Mouse (Mus musculus): ENCODE measurements around the gene C6. TPM values are rescaled to one million over a fixed set of nuclear protein-coding genes. Genes with fewer than 3 reads are reported as not detected.

C6 gene
- polyA plus RNA-seq (2012) = not detected in 2 replicates

DNA sequence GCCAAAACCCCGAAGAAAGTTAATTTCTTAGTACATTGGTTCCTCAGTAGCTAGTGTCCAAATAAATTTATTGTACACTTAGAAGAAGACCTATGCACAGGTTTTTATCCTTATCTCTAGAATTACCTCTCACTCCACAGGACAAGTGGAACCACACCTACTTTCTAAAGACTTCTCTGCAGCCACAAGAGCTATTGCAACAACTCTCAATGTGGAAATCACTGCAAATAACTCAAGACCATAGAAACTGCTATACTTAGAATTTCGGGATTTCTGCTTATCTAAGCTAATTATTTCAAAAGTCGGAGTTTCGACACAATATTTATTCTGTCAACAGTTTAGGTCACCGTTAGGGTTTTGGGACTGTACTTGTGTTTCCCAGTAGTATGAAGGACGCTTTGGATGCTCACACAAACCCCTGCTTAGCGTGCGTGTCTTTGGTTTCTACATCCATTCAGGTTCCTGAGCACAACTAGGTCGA is at the start of gene C6:
C6 (plus strand) TSS at position 346 of the 481 bp plus-strand sequence.
- Histone ChIP-seq H3K4me3 (replicated peaks) (no peak within 1 kb of the TSS), H3K9me3 (ENCODE audit: control insufficient read depth, low read length) (no peaks in the 10 kb centered on the region), H3K4me1 (ENCODE audit: control insufficient read depth) (no peaks in the 10 kb centered on the region), H3K36me3 (ENCODE audit: control insufficient read depth) (no peaks in the 10 kb centered on the region), H3K27me3 (ENCODE audit: control insufficient read depth) (no peaks in the 10 kb centered on the region)
- TF ChIP-seq GATA1 (IDR thresholded peaks at IDR 0.05; ENCODE audit: low read length) (no peak), TAL1 (IDR thresholded peaks at IDR 0.05; ENCODE audit: low read length) (no peak)

DNA sequence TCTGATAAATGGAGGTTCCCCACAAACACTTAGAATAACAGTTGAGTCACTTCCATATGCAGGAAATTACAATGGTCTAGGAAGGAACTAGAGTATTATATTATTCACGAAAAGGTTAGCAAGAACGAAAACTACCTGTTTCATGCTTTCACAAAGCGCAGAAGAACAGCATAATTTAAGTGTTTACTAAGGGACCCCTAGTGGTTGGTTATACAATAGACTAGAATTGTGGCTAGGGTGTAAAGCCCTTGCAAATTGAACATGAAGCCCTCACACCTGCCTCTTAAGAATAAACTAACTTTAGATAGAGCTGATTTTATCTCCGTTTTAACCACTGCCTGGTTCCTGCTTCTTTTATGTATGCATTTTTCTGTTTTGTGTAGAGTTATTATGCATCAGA is 29.4 kb upstream of the C6 start:
- H3K27me3 ChIP-seq (ENCODE audit: control insufficient read depth) = no peaks in the 10 kb centered on the region
- TF ChIP-seq GATA1 (IDR thresholded peaks at IDR 0.05; ENCODE audit: low read length) = no peak
- no peak for TF ChIP-seq TAL1 (IDR thresholded peaks at IDR 0.05; ENCODE audit: low read length)
- H3K36me3 ChIP-seq (ENCODE audit: control insufficient read depth) = no peaks in the 10 kb centered on the region
- H3K4me1 ChIP-seq (ENCODE audit: control insufficient read depth) = no peaks in the 10 kb centered on the region
- H3K9me3 ChIP-seq (ENCODE audit: control insufficient read depth, low read length) = peaks cover 14% of the 10 kb centered on the region
- no peak overlapping the region for H3K4me3 ChIP-seq (replicated peaks)

DNA sequence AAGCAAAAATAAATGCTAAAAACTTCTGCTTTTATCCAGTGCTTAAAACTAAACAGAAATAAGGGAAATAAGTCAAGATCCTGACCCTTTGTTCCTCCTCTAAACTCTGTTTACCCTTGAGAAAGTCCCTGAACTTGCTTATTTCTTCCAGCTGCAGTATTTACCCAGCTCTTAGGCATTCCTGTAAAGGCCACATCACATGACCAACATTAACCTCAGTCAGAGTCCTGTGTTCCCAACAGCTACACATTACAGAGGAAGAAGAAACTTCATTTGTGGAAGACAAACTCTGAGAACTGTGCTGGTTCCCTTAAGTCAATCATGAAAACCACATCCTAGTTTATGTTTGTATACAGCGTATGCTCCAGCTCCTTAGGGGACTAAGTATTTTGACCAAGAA is 7.2 kb downstream of the C6 start:
- Histone ChIP-seq H3K4me3 (replicated peaks) (no peak overlapping the region), H3K4me1 (ENCODE audit: control insufficient read depth) (no peaks in the 10 kb centered on the region), H3K36me3 (ENCODE audit: control insufficient read depth) (no peaks in the 10 kb centered on the region), H3K9me3 (ENCODE audit: control insufficient read depth, low read length) (no peaks in the 10 kb centered on the region), H3K27me3 (ENCODE audit: control insufficient read depth) (no peaks in the 10 kb centered on the region)
- TF ChIP-seq TAL1 (IDR thresholded peaks at IDR 0.05; ENCODE audit: low read length) = no peak
- TF ChIP-seq GATA1 (IDR thresholded peaks at IDR 0.05; ENCODE audit: low read length) = no peak

- Histone ChIP-seq H3K4me1 (ENCODE audit: control insufficient read depth) (no peaks in the 10 kb centered on the region), H3K4me3 (replicated peaks) (no peak overlapping the region), H3K36me3 (ENCODE audit: control insufficient read depth) (no peaks in the 10 kb centered on the region), H3K9me3 (ENCODE audit: control insufficient read depth, low read length) (no peaks in the 10 kb centered on the region), H3K27me3 (ENCODE audit: control insufficient read depth) (no peaks in the 10 kb centered on the region)
- no peak for TF ChIP-seq TAL1 (IDR thresholded peaks at IDR 0.05; ENCODE audit: low read length)
- no peak for TF ChIP-seq GATA1 (IDR thresholded peaks at IDR 0.05; ENCODE audit: low read length)
These were observed 8.1 kb downstream of the C6 start for GRCm38 (mm10) chr15:4734996-4735609.

DNA sequence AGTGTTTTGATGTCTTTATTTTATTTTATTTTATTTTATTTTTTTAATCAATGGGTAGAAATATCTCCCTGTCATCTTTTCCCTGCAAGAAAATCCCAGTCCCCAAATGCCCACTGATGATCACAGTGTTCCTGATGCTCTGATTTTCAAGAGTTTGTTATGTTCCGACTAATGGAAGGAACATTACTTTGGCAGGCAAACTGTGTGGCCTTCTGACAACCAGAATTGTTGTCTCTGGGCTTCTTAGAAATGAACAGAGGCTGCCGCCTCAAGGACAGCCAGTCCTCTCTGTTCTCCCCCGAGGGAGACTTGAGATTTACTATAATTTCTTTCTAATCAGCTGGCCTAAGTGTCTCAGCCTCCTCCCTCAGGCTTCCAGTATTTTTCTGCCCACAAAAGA is 20.7 kb downstream of the C6 start:
- no peaks in the 10 kb centered on the region for H3K27me3 ChIP-seq (ENCODE audit: control insufficient read depth)
- no peaks in the 10 kb centered on the region for H3K36me3 ChIP-seq (ENCODE audit: control insufficient read depth)
- H3K9me3 ChIP-seq (ENCODE audit: control insufficient read depth, low read length) = peaks cover 3% of the 10 kb centered on the region; the same call in 1 of the 2 replicates
- TF ChIP-seq GATA1 (IDR thresholded peaks at IDR 0.05; ENCODE audit: low read length) (no peak), TAL1 (IDR thresholded peaks at IDR 0.05; ENCODE audit: low read length) (no peak)
- no peak overlapping the region for H3K4me3 ChIP-seq (replicated peaks)
- H3K4me1 ChIP-seq (ENCODE audit: control insufficient read depth) = no peaks in the 10 kb centered on the region

- TF ChIP-seq TAL1 (IDR thresholded peaks at IDR 0.05; ENCODE audit: low read length) (no peak), GATA1 (IDR thresholded peaks at IDR 0.05; ENCODE audit: low read length) (no peak)
- no peaks in the 10 kb centered on the region for H3K4me1 ChIP-seq (ENCODE audit: control insufficient read depth)
- H3K4me3 ChIP-seq (replicated peaks) = no peak overlapping the region
- H3K36me3 ChIP-seq (ENCODE audit: control insufficient read depth) = no peaks in the 10 kb centered on the region
- H3K27me3 ChIP-seq (ENCODE audit: control insufficient read depth) = no peaks in the 10 kb centered on the region
- no peaks in the 10 kb centered on the region for H3K9me3 ChIP-seq (ENCODE audit: control insufficient read depth, low read length)
These were observed 63.4 kb downstream of the C6 start for GRCm38 (mm10) chr15:4790378-4790777.

DNA sequence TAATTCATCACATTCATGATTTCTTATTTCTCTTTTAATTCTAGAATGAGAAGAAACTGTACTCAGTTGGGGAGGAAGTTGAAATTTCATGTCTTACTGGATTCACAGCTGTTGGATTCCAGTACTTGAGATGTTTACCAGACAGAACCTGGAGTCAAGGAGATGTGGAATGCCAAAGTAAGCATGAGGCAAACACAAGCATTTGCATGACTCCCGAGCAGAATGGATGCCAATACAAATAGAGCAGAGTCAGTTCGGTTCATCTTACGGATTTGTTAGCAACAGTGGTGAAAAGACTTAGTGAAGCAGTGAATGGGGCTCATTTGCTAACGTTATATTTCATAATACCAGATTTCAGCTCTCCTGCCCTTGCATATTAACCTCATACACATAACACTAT is 69.9 kb downstream of the C6 start:
- Histone ChIP-seq H3K4me3 (replicated peaks) (no peak overlapping the region), H3K9me3 (ENCODE audit: control insufficient read depth, low read length) (no peaks in the 10 kb centered on the region), H3K27me3 (ENCODE audit: control insufficient read depth) (no peaks in the 10 kb centered on the region), H3K36me3 (ENCODE audit: control insufficient read depth) (no peaks in the 10 kb centered on the region), H3K4me1 (ENCODE audit: control insufficient read depth) (no peaks in the 10 kb centered on the region)
- TF ChIP-seq TAL1 (IDR thresholded peaks at IDR 0.05; ENCODE audit: low read length) = no peak
- no peak for TF ChIP-seq GATA1 (IDR thresholded peaks at IDR 0.05; ENCODE audit: low read length)

DNA sequence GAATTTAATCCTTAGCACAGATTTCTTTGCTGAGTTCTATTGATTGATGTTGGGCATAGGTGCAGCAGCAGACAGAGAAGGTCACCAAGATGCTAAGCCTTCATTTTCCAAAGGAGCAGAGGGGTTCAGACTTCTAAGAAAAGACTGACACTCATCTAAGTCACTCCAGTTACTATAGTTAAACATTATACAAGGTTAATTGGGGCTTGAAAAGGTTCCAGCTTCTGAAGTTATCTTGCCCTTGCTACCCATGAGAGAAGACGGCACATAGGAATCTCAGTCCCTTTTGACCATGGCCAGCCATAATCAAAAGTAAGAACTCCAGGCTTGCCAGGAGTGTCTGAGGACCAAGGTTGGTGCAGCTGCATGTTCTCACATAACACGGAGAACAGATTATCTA is 77.3 kb downstream of the C6 start:
- Histone ChIP-seq H3K4me1 (ENCODE audit: control insufficient read depth) (no peaks in the 10 kb centered on the region), H3K27me3 (ENCODE audit: control insufficient read depth) (no peaks in the 10 kb centered on the region), H3K36me3 (ENCODE audit: control insufficient read depth) (no peaks in the 10 kb centered on the region), H3K9me3 (ENCODE audit: control insufficient read depth, low read length) (no peaks in the 10 kb centered on the region), H3K4me3 (replicated peaks) (no peak overlapping the region)
- no peak for TF ChIP-seq GATA1 (IDR thresholded peaks at IDR 0.05; ENCODE audit: low read length)

DNA sequence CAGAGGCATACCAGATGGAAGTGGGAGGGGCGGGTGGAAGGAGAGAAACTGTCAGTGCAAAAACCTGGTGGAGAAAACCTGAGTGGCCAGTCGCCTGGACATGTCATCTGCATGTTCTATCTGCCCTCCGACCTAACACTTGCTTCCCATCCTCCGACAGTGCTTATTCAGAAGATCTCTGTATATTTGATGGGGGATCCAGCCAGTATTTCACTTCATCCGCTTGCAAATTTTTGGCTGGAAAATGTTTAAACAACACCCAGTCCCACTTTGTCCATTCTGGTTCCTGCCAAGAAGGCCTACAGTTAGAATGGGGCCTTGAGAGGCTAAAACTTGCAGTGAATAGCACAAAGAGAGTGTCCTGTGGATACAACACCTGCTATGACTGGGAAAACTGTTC is 81.2 kb downstream of the C6 start:
- Histone ChIP-seq H3K4me3 (replicated peaks) (no peak overlapping the region), H3K4me1 (ENCODE audit: control insufficient read depth) (no peaks in the 10 kb centered on the region), H3K9me3 (ENCODE audit: control insufficient read depth, low read length) (no peaks in the 10 kb centered on the region), H3K36me3 (ENCODE audit: control insufficient read depth) (no peaks in the 10 kb centered on the region), H3K27me3 (ENCODE audit: control insufficient read depth) (no peaks in the 10 kb centered on the region)
- TF ChIP-seq GATA1 (IDR thresholded peaks at IDR 0.05; ENCODE audit: low read length) (no peak), TAL1 (IDR thresholded peaks at IDR 0.05; ENCODE audit: low read length) (no peak)

DNA sequence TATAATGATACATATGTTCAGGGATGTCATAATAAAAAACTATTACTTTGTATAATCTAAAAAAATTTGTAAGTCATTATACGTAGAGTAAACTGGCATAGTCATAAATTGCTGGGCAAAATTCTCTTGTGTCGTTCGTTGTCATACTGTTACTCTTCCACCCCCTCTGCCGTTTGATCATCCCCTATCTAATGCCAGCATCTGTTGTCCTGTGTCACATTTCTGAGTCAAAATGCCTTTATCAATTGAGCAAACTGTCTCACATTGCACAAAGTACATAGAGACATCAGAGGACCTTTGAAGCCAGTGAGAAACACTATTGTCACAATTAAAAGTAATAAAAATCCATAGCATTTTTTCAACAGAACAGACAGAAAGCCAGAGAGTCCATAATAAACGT is 88.0 kb downstream of the C6 start:
- no peak overlapping the region for H3K4me3 ChIP-seq (replicated peaks)
- H3K36me3 ChIP-seq (ENCODE audit: control insufficient read depth) = no peaks in the 10 kb centered on the region
- H3K27me3 ChIP-seq (ENCODE audit: control insufficient read depth) = no peaks in the 10 kb centered on the region
- no peaks in the 10 kb centered on the region for H3K4me1 ChIP-seq (ENCODE audit: control insufficient read depth)
- H3K9me3 ChIP-seq (ENCODE audit: control insufficient read depth, low read length) = no peaks in the 10 kb centered on the region
- no peak for TF ChIP-seq TAL1 (IDR thresholded peaks at IDR 0.05; ENCODE audit: low read length)
- TF ChIP-seq GATA1 (IDR thresholded peaks at IDR 0.05; ENCODE audit: low read length) = no peak

All from erythroblast, embryonic 14.5 days (primary cell).